ENCODE assay signal across 8 mouse cellular contexts in genomic region chr17:33915671-33916250, GRCm38 (mm10). TPM values are rescaled to one million over a fixed set of nuclear protein-coding genes. Genes with fewer than 3 reads are reported as not detected.
DNase-seq lines count a peak whose midpoint lies in the region; ATAC-seq and TF ChIP-seq lines count a peak whose summit lies in the region.

Tapbp (plus strand) TSS chr17:33915899.
Zbtb22 (plus strand) TSS chr17:33915904.

- no peak for TF ChIP-seq CTCF in cortical plate, adult 2 months (IDR thresholded peaks at IDR 0.05; ENCODE audit: extremely low read depth, insufficient read depth, low read length)

- H3K9me3 ChIP-seq in megakaryocyte, embryonic 14.5 days: 0 out of 2 replicates have a peak, but pooled peaks cover 5% of the 10 kb centered on the region

- H3K36me3 ChIP-seq in megakaryocyte, embryonic 14.5 days (replicated peaks; ENCODE audit: low read length): peaks cover 65% of the 10 kb centered on the region

- DNase-seq in gastrocnemius, adult 8-10 months (ENCODE audit: low spot score in 2 of 2): peak; percentile 92 to 95
- DNase-seq in hindlimb bud, embryonic 11.5 days (ENCODE audit: extremely low spot score, low read depth, low spot score): peak; percentile 95
- peak; percentile 94 to 97 for DNase-seq in left cerebral cortex, adult 8-10 months (ENCODE audit: low spot score in 2 of 2)
- peak; percentile 97 to 98 for DNase-seq in right cerebral cortex, postnatal 10 days (ENCODE audit: low spot score in 2 of 2)
- peak; percentile 87 for DNase-seq in urinary bladder, postnatal 25 days (ENCODE audit: low spot score)

- H3K4me1 ChIP-seq in cortical plate, adult 2 months (ENCODE audit: control insufficient read depth, insufficient read depth, low read length): no peaks in the 10 kb centered on the region
- peaks cover 77% of the 10 kb centered on the region for H3K4me1 ChIP-seq in megakaryocyte, embryonic 14.5 days

- peak within 1 kb of the TSS; percentile 7 for H3K4me3 ChIP-seq in cortical plate, adult 2 months (ENCODE audit: insufficient read depth, low read length)
- H3K4me3 ChIP-seq in megakaryocyte, embryonic 14.5 days (replicated peaks): peak within 1 kb of the TSS; percentile 93

- H3K27ac ChIP-seq in cortical plate, adult 2 months (ENCODE audit: insufficient read depth, low read length): no peak within 1 kb of the TSS

- no peaks in the 10 kb centered on the region for H3K27me3 ChIP-seq in megakaryocyte, embryonic 14.5 days (replicated peaks)

- ATAC-seq in activated CD4-positive, CD25-positive, alpha-beta regulatory T cell, adult 4 months: peak; percentile 66

- TF ChIP-seq POLR2A in cortical plate, adult 2 months (IDR thresholded peaks at IDR 0.05; ENCODE audit: extremely low read depth, insufficient read depth, low read length): peak; percentile 42; the same call in 1 of the 2 replicates

RNA-seq across cellular contexts. Expression of gene Tapbp, which starts in this region (rescaled TPM):
- 100 to 1,000 TPM; 299 to 436 TPM for polyA plus RNA-seq in activated CD4-positive, CD25-positive, alpha-beta regulatory T cell, adult 4 months (2017; shearing (Covaris generic))
- polyA plus RNA-seq in cortical plate, adult 2 months (2012; rRNA removed): 22.1 and 22.3 TPM in 2 replicates
- total RNA-seq in gastrocnemius, adult 8-10 months (2022): 10 to 100 TPM; 35.3 to 41.1 (median 38.3) TPM
- 10 to 100 TPM; 53.0 to 74.3 (median 56.5) TPM for total RNA-seq in left cerebral cortex, adult 8-10 months (2022)
- 362 and 606 TPM in 2 replicates for polyA plus RNA-seq in megakaryocyte, embryonic 14.5 days (2012; ENCODE audit: insufficient read depth, low replicate concordance)

RNA-seq across cellular contexts. Expression of gene Zbtb22, which starts in this region (rescaled TPM):
- 1 to 10 TPM; 4.1 to 4.7 TPM for polyA plus RNA-seq in activated CD4-positive, CD25-positive, alpha-beta regulatory T cell, adult 4 months (2017; shearing (Covaris generic))
- polyA plus RNA-seq in cortical plate, adult 2 months (2012; rRNA removed): 31.9 and 33.5 TPM in 2 replicates
- total RNA-seq in gastrocnemius, adult 8-10 months (2022): 10 to 100 TPM; 14.5 to 18.7 (median 17.1) TPM
- total RNA-seq in left cerebral cortex, adult 8-10 months (2022): 10 to 100 TPM; 36.8 to 44.6 (median 41.3) TPM
- 45.3 and 51.7 TPM in 2 replicates for polyA plus RNA-seq in megakaryocyte, embryonic 14.5 days (2012; ENCODE audit: insufficient read depth, low replicate concordance)

Comparison
In these comparisons a context has a peak if more than half of its experiments do, and no peak if none do; other contexts are left out.
1. RNA of gene Tapbp (polyA plus RNA-seq): 362 to 606 TPM in megakaryocyte, embryonic 14.5 days and 299 to 436 TPM in activated CD4-positive, CD25-positive, alpha-beta regulatory T cell, adult 4 months; 22.1 to 22.3 TPM in cortical plate, adult 2 months; every median in the first group is over 10 times any median in the second.
2. Peak in every context shown above with its lines, with median percentiles within 50 percentile points of each other: DNase-seq.